Comparison of ENCODE assay signal across 9 mouse cellular contexts in the genomic region with DNA sequence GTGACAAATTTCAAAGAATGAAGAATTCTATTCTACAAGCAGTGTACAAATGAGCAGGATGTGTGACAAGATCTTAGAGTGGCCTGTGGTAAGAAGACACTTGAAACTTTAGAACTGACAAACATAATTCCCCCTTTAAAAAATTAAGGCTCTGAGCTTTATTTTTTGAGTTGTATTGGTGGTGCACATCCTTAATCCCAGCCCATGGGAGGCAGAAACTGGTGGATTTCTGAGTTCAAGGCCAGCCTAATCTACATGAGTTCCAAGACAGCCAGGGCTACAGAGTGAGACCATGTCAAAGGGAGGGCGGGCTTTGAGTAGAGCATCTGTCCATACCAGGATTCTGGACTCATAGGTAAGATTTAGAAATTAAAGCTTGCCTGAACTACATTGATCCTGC. TPM values are rescaled to one million over a fixed set of nuclear protein-coding genes. Genes with fewer than 3 reads are reported as not detected.
A peak's percentile ranks its signal among the peaks of the same experiment; 100 is the strongest.
DNase-seq lines count a peak whose midpoint lies in the region; ATAC-seq and TF ChIP-seq lines count a peak whose summit lies in the region.
"Had no signal": no experiment of that assay in that cellular context is flagged by ENCODE, and none has a peak within 500 bp of the region (broad histone marks: within the 10 kb centered on the region; RNA-seq: fewer than 3 reads in every experiment).

No protein-coding gene starts in this region.

- no peak for TF ChIP-seq RAD21 in CH12.LX (IDR thresholded peaks at IDR 0.05; ENCODE audit: low read depth, low read length)

- no peaks in the 10 kb centered on the region for H3K36me3 ChIP-seq in heart, embryonic 11.5 days (ENCODE audit: control insufficient read depth, insufficient read depth, low read length)
- peaks cover 0 to 16% of the 10 kb centered on the region in 2 experiments for H3K36me3 ChIP-seq in CH12.LX (replicated peaks in 1 of 2; ENCODE audit: control insufficient read depth in 1 of 2, insufficient read depth in 1 of 2, low read length in 1 of 2)
- no peaks in the 10 kb centered on the region for H3K36me3 ChIP-seq in hindbrain, embryonic 11.5 days (ENCODE audit: control insufficient read depth, insufficient read depth, low read length)
- H3K36me3 ChIP-seq in midbrain, embryonic 11.5 days (ENCODE audit: control insufficient read depth, insufficient read depth, low read length): no peaks in the 10 kb centered on the region

- in situ Hi-C loops in CH12.LX (cut with MboI; ENCODE audit: low pct_ligation_motif_present, low pct_unique_long_range_greater_than_20kb, low sequenced_read_pairs): no loop called here

- no peak for TF ChIP-seq CTCF in CH12.LX (conservative IDR thresholded peaks at IDR 0.05 in 1 of 2, IDR thresholded peaks at IDR 0.05 in 1 of 2; ENCODE audit: low read depth in 2 of 2, low read length in 2 of 2)

- H3K79me2 ChIP-seq in CH12.LX (replicated peaks; ENCODE audit: control insufficient read depth, extremely low read depth, insufficient read depth, poor library complexity, severe bottlenecking): peaks cover 44% of the 10 kb centered on the region

- WGBS in heart, embryonic 11.5 days (ENCODE audit: insufficient replicate concordance): 90% methylated on average over 1 of the region's 1 CpGs
- WGBS in hindbrain, embryonic 11.5 days: 92% methylated on average over 1 of the region's 1 CpGs
- WGBS in midbrain, embryonic 11.5 days: 97% methylated on average over 1 of the region's 1 CpGs

- no peak for TF ChIP-seq EP300 in CH12.LX (IDR thresholded peaks at IDR 0.05; ENCODE audit: low read length)

- no peaks in the 10 kb centered on the region for H3K9me3 ChIP-seq in heart, embryonic 11.5 days (replicated peaks; ENCODE audit: control insufficient read depth, low read length)
- H3K9me3 ChIP-seq in CH12.LX (replicated peaks; ENCODE audit: low read length): no peaks in the 10 kb centered on the region
- no peaks in the 10 kb centered on the region for H3K9me3 ChIP-seq in hindbrain, embryonic 11.5 days (ENCODE audit: control insufficient read depth, low read length)
- no peaks in the 10 kb centered on the region for H3K9me3 ChIP-seq in midbrain, embryonic 11.5 days (ENCODE audit: control insufficient read depth, low read length)

- no peak overlapping the region for H3K27ac ChIP-seq in heart, embryonic 11.5 days (ENCODE audit: low read depth, low read length)
- H3K27ac ChIP-seq in CH12.LX (ENCODE audit: insufficient read depth, low read depth): no peak overlapping the region
- H3K27ac ChIP-seq in hindbrain, embryonic 11.5 days (ENCODE audit: low read depth, low read length): no peak overlapping the region
- no peak overlapping the region for H3K27ac ChIP-seq in midbrain, embryonic 11.5 days (ENCODE audit: low read depth, low read length)

- dilution Hi-C loops in CH12.LX (cut with MboI; ENCODE audit: extremely low pct_ligation_motif_present, extremely low pct_unique_long_range_greater_than_20kb, low sequenced_read_pairs): no loop called here

- H3K4me1 ChIP-seq in heart, embryonic 11.5 days (ENCODE audit: control insufficient read depth, insufficient read depth, low read length): peaks cover 8% of the 10 kb centered on the region
- peaks cover 0 to 23% of the 10 kb centered on the region in 2 experiments; a peak in 2 of 4 replicates for H3K4me1 ChIP-seq in CH12.LX (ENCODE audit: control insufficient read depth in 1 of 2, insufficient read depth in 2 of 2)
- H3K4me1 ChIP-seq in hindbrain, embryonic 11.5 days (replicated peaks; ENCODE audit: control insufficient read depth, insufficient read depth, low read length): no peaks in the 10 kb centered on the region
- peaks cover 9% of the 10 kb centered on the region for H3K4me1 ChIP-seq in midbrain, embryonic 11.5 days (ENCODE audit: control insufficient read depth, insufficient read depth, low read length)

- ATAC-seq in heart, embryonic 11.5 days (replicated peaks; ENCODE audit: insufficient number of reproducible peaks, low FRiP score, low TSS enrichment): no peak
- no peak for ATAC-seq in hindbrain, embryonic 11.5 days (ENCODE audit: low FRiP score)
- ATAC-seq in midbrain, embryonic 11.5 days (ENCODE audit: low FRiP score): no peak

- H3K4me2 ChIP-seq in heart, embryonic 11.5 days: peak overlapping the region; percentile 88
- H3K4me2 ChIP-seq in CH12.LX (ENCODE audit: insufficient read depth, low read depth, poor library complexity, severe bottlenecking): peak overlapping the region; percentile 94
- H3K4me2 ChIP-seq in hindbrain, embryonic 11.5 days (replicated peaks; ENCODE audit: low read depth, low read length): peak overlapping the region; percentile 78; the same call in 1 of the 2 replicates
- H3K4me2 ChIP-seq in midbrain, embryonic 11.5 days: peak overlapping the region; percentile 85; the same call in 1 of the 2 replicates

- DNase-seq in heart, adult 9 months (ENCODE audit: low spot score in 2 of 2): no peak
- no peak for DNase-seq in CH12.LX (ENCODE audit: extremely low read depth)
- no peak for DNase-seq in hindbrain, embryonic 11.5 days (ENCODE audit: low spot score)
- DNase-seq in midbrain, embryonic 11.5 days (ENCODE audit: low spot score, missing footprints): no peak
- DNase-seq in embryo, embryonic 10 days (ENCODE audit: low spot score): no peak
- no peak for DNase-seq in adrenal gland, postnatal 4 days (ENCODE audit: low spot score in 2 of 2)
- DNase-seq in thymus, postnatal 25 days: no peak
- DNase-seq: heart, adult 18-20 months had no signal

- H3K27me3 ChIP-seq in heart, embryonic 11.5 days (ENCODE audit: control insufficient read depth, insufficient read depth, low read length): no peaks in the 10 kb centered on the region
- no peaks in the 10 kb centered on the region for H3K27me3 ChIP-seq in CH12.LX (replicated peaks)
- no peaks in the 10 kb centered on the region for H3K27me3 ChIP-seq in hindbrain, embryonic 11.5 days (ENCODE audit: control insufficient read depth, insufficient read depth, low read length)
- H3K27me3 ChIP-seq in midbrain, embryonic 11.5 days (ENCODE audit: control insufficient read depth, insufficient read depth, low read length): no peaks in the 10 kb centered on the region

- peak overlapping the region; percentile 88 for H3K4me3 ChIP-seq in heart, embryonic 11.5 days (ENCODE audit: low read depth, low read length)
- H3K4me3 ChIP-seq in CH12.LX (replicated peaks in 1 of 3; ENCODE audit: low read depth in 2 of 3, low read length in 2 of 3, poor library complexity in 1 of 3): peak overlapping the region in 1 of 3 experiments; percentile 83
- H3K4me3 ChIP-seq in hindbrain, embryonic 11.5 days (ENCODE audit: low read depth, low read length): peak overlapping the region; percentile 77; the same call in 1 of the 2 replicates
- peak overlapping the region; percentile 82; the same call in 1 of the 2 replicates for H3K4me3 ChIP-seq in midbrain, embryonic 11.5 days (ENCODE audit: low read depth, low read length)

- no peak for TF ChIP-seq POLR2A in CH12.LX (IDR thresholded peaks at IDR 0.05; ENCODE audit: low read depth, low read length)

- H3K9ac ChIP-seq in heart, embryonic 11.5 days (ENCODE audit: low read depth, low read length): no peak overlapping the region
- peak overlapping the region; percentile 91 for H3K9ac ChIP-seq in CH12.LX (ENCODE audit: insufficient read depth, low read depth)
- H3K9ac ChIP-seq in hindbrain, embryonic 11.5 days (ENCODE audit: low read depth, low read length): no peak overlapping the region
- no peak overlapping the region for H3K9ac ChIP-seq in midbrain, embryonic 11.5 days (ENCODE audit: low read length)

TF ChIP-seq in CH12.LX, 34 proteins besides CTCF, POLR2A, EP300 and RAD21:
- TF ChIP-seq HCFC1 (IDR thresholded peaks at IDR 0.05; ENCODE audit: low read depth, low read length) (no peak), ZKSCAN1 (IDR thresholded peaks at IDR 0.05; ENCODE audit: borderline replicate concordance, low read depth, low read length) (no peak), MEF2A (IDR thresholded peaks at IDR 0.05; ENCODE audit: borderline replicate concordance, low read depth, low read length) (no peak), ZC3H11A (IDR thresholded peaks at IDR 0.05; ENCODE audit: low read depth, low read length) (no peak), MAFK (IDR thresholded peaks at IDR 0.05; ENCODE audit: insufficient replicate concordance, low read length) (no peak), SMC3 (IDR thresholded peaks at IDR 0.05; ENCODE audit: low read depth, low read length) (no peak), USF2 (conservative IDR thresholded peaks at IDR 0.05; ENCODE audit: low read depth, low read length) (no peak), PAX5 (IDR thresholded peaks at IDR 0.05; ENCODE audit: low read length) (no peak)
TF ChIP-seq in CH12.LX: peak in this region for 0.

RNA-seq across cellular contexts. Expression of gene Adipor2, which starts 30.7 kb away (rescaled TPM):
- 11.5 and 22.6 TPM in 2 replicates for polyA plus RNA-seq in heart, embryonic 11.5 days (2014; fragmentation: Nextera tagmentation; extraction: Ambion mirVana)
- total RNA-seq in CH12.LX (2012; rRNA removed): 40.3 and 43.4 TPM in 2 replicates
- 40.0 and 43.5 TPM in 2 replicates for total RNA-seq in CH12.LX (2014; rRNA removed)
- 27.5 and 29.8 TPM in 2 replicates for polyA plus RNA-seq in CH12.LX (2012; ENCODE audit: insufficient read length, low read depth)
- 19.3 and 34.5 TPM in 2 replicates for polyA plus RNA-seq in hindbrain, embryonic 11.5 days (2014; fragmentation: Nextera tagmentation; extraction: Ambion mirVana)
- 17.1 and 18.7 TPM in 2 replicates for polyA plus RNA-seq in midbrain, embryonic 11.5 days (2014; fragmentation: Nextera tagmentation; extraction: Ambion mirVana)
- 100 to 1,000 TPM; 141 to 151 TPM for total RNA-seq in adrenal gland, postnatal 4 days (2021)

RNA-seq across cellular contexts. Expression of gene Lrtm2, which starts 56.3 kb away (rescaled TPM):
- 0.20 TPM in 1 of 2 replicates, not detected in the other for polyA plus RNA-seq in heart, embryonic 11.5 days (2014; fragmentation: Nextera tagmentation; extraction: Ambion mirVana)
- total RNA-seq in CH12.LX (2012; rRNA removed) (not detected in 2 replicates), CH12.LX (2014; rRNA removed) (not detected in 2 replicates)
- polyA plus RNA-seq in CH12.LX (2012; ENCODE audit: insufficient read length, low read depth): not detected in 2 replicates
- polyA plus RNA-seq in hindbrain, embryonic 11.5 days (2014; fragmentation: Nextera tagmentation; extraction: Ambion mirVana): 0.14 TPM in 1 of 2 replicates, not detected in the other
- 0.23 TPM in 1 of 2 replicates, not detected in the other for polyA plus RNA-seq in midbrain, embryonic 11.5 days (2014; fragmentation: Nextera tagmentation; extraction: Ambion mirVana)
- under 1 TPM; 0.25 to 0.87 TPM for total RNA-seq in adrenal gland, postnatal 4 days (2021)
